Mouse (Mus musculus) ES-E14 (cell line): ENCODE measurements around the gene Wdr63. TPM values are rescaled to one million over a fixed set of nuclear protein-coding genes. Genes with fewer than 3 reads are reported as not detected.

Experiments
- DNase-seq: peaks from one replicate; pipeline ENCODE4 v3.0.0-alpha.2; 2013; ENCODE audit warnings: low read depth, low spot score
- H3K27ac ChIP-seq: 2 replicates; pipeline ENCODE4 v1.5.1; 2012; ENCODE audit warnings: low read depth, mild to moderate bottlenecking, low read length, moderate library complexity, mixed read lengths; ENCODE audit not compliant: poor library complexity, insufficient read depth, severe bottlenecking
- H3K36me3 ChIP-seq: 2 replicates; pipeline ENCODE4 v1.6.1; 2012; ENCODE audit warnings: mild to moderate bottlenecking, low read length, moderate library complexity, mixed read lengths; ENCODE audit not compliant: control insufficient read depth, poor library complexity, insufficient read depth, severe bottlenecking
- H3K4me1 ChIP-seq, 2 experiments: fragments of 150-350 bp in 1 of 2; sonication (generic) in 1 of 2; 2 replicates each; pipeline ENCODE4 v1.6.1; 2012; ENCODE audit warnings: low read length in 2 of 2, mild to moderate bottlenecking in 1 of 2, mixed read lengths in 1 of 2; ENCODE audit not compliant: control insufficient read depth in 2 of 2, insufficient read depth in 2 of 2, poor library complexity in 1 of 2
- H3K4me3 ChIP-seq, 2 experiments: fragments of 150-350 bp in 1 of 2; sonication (generic) in 1 of 2; 2 replicates each; pipeline ENCODE4 v1.5.1; 2012; ENCODE audit warnings: low read length in 2 of 2, low read depth in 1 of 2, mild to moderate bottlenecking in 1 of 2, mixed read lengths in 1 of 2; ENCODE audit not compliant: insufficient read depth in 1 of 2, poor library complexity in 1 of 2, severe bottlenecking in 1 of 2
- H3K9ac ChIP-seq: 2 replicates; pipeline ENCODE4 v1.6.1; 2012; ENCODE audit warnings: low read depth, mild to moderate bottlenecking, low read length, mixed read lengths; ENCODE audit not compliant: poor library complexity, insufficient read depth, severe bottlenecking
- H3K9me3 ChIP-seq: fragments of 150-350 bp; sonication (generic); 2 replicates; pipeline ENCODE4 v1.6.1; 2012; ENCODE audit warnings: low read depth, mild to moderate bottlenecking, low read length; ENCODE audit not compliant: control insufficient read depth, insufficient read depth
- CHD2 ChIP-seq: IDR thresholded peaks from 2 replicates; pipeline ENCODE4 v1.6.1; 2014; ENCODE audit warnings: mild to moderate bottlenecking, low read depth, low read length, inconsistent platforms
- HCFC1 ChIP-seq: IDR thresholded peaks from 2 replicates; pipeline ENCODE4 v1.6.1; 2012; ENCODE audit warnings: low read length, inconsistent platforms, borderline replicate concordance; ENCODE audit not compliant: insufficient read depth
- MAFK ChIP-seq: IDR thresholded peaks from 2 replicates; pipeline ENCODE4 v1.6.1; 2014; ENCODE audit warnings: mild to moderate bottlenecking, low read depth, low read length, inconsistent platforms; ENCODE audit not compliant: insufficient read depth
- ZC3H11A ChIP-seq: IDR thresholded peaks from 2 replicates; pipeline ENCODE4 v1.6.1; 2012; ENCODE audit warnings: low read depth, mild to moderate bottlenecking, inconsistent platforms, low read length, borderline replicate concordance
- ZNF384 ChIP-seq: IDR thresholded peaks from 2 replicates; pipeline ENCODE4 v1.6.1; 2012; ENCODE audit warnings: low read depth, low read length, inconsistent platforms
- in situ Hi-C, 2 experiments: fragments of 600-800 bp; cut with MboI; formaldehyde crosslinking; loops; one replicate each; pipeline ENCODE4 v1.15.1; 2025; ENCODE audit warnings: low sequenced_read_pairs in 2 of 2, inconsistent platforms in 1 of 2; ENCODE audit not compliant: unreplicated experiment in 2 of 2
- total RNA-seq: library from RNA; depleted of rRNA; stranded (reverse); fragments of 300-350 nt; gene quantifications from 2 replicates; pipeline ENCODE4 v1.2.3, GENCODE M21; 2012

The Wdr63 gene
- total RNA-seq, 1 experiment, result 0.67 TPM

DNA sequence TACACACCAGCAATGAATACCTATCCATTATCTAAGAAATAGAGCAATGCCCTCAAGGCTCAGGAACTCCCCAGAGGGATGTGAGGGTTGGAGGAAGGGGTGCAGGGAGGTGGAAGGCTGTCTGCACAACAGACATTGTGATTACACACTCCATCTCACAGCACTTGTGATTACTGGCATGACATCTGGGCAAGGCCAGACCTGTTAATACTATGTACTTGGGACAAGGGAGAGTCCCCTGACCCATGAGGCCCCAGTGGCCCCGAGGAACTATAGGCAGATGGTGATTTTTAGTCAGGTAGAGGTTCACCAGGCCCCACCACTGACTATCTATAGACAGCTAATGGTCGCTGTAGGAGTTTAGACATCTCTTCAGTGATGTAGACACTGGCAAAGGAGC is 54.1 kb downstream of the Wdr63 start:
- Histone ChIP-seq H3K9me3 (no peaks in the 10 kb centered on the region), H3K4me1 (no peaks in the 10 kb centered on the region), H3K36me3 (no peaks in the 10 kb centered on the region), H3K4me3 (no peak overlapping the region), H3K9ac (no peak overlapping the region), H3K27ac (no peak overlapping the region)
- in situ Hi-C loops, result loop anchor here in 1 of 2 experiments (5.0 to 10.0 kb wide), 2 partner anchors 109 to 123 kb away; no protein-coding TSS in a partner anchor
- TF ChIP-seq MAFK (no peak), CHD2 (no peak), ZC3H11A (no peak)
- no peak for DNase-seq

DNA sequence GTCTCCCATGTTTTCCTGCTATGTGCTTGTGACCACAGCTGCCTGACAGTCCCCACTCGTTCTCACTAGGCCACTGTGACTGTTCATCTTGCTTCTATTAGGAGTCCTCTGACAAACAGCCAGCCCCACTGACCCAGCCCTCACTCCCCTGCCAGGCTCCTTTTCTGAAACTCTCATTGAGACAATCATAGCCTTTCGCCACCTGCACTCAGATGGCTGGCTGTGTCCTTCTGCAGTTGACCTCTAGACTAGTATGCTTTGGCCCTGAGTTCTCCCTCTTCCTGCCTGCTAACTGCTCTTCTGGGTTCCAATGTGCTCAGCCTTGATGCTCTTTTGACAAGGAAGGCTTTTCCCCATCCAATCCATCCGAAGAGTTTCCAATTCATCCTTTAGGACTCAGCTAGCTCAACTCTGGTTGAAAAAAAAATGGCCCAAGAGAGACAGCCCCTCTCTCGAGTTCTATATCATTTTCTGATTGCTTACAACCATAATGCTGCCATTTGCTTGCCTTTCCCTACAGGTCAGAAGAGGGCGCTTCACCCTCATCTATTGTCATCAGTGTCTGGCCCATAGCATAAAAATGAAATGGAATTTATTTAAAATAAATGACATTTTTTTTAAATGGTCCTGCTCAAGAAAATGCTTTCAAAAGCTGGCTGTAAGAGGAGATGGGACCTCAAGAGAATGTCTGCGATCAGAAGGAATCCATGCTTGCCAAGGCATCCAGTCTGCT is 54.7 kb downstream of the Wdr63 start:
- TF ChIP-seq ZC3H11A, result no peak
- no peak for TF ChIP-seq MAFK
- TF ChIP-seq HCFC1, result no peak
- no peak for TF ChIP-seq ZNF384
- no peak for TF ChIP-seq CHD2
- in situ Hi-C loops, result loop anchor here in 1 of 2 experiments (5.0 to 10.0 kb wide), 2 partner anchors 108 to 124 kb away; no protein-coding TSS in a partner anchor

DNA sequence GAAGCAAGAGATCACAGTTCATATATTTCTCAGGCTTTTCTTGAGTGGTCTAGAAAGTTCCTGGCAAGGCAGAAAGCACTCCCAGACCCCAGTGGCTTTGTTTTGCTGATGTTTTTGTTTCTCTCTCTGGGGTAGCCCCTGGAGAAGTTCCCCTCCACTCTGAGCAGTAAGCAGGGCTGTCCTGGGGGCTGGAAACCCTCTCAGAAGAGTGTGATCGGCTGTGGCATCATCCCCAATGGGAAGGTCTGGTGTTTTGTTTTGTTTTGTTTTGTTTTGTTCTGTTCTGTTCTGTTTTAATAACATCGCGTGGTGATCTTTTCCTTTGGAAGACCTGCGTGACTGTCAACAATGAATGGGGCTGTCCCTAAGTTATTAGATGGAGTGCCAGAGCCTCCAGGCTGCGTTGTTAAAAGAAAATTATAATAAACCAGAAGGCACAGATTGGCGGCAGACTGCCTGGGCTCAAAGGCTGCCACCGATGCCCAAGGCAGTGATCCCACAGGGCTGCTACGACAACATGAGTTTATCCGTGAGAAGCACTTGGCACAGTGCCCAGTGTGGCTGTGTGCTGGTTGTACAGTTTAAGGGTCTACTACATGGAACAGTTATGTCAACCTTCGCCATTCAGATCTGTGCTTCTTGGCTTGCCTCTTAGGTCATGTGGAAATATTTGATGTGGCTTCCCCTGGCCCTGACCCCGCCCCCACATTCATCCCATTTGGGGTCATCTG is 56.5 kb downstream of the Wdr63 start:
- Histone ChIP-seq H3K4me1 (peaks cover 2 to 7% of the 10 kb centered on the region in 2 experiments; a peak in 2 of 4 replicates), H3K36me3 (no peaks in the 10 kb centered on the region), H3K27ac (no peak overlapping the region), H3K4me3 (no peak overlapping the region), H3K9me3 (no peaks in the 10 kb centered on the region), H3K9ac (no peak overlapping the region)
- in situ Hi-C loops, result loop anchor here in 1 of 2 experiments (5.0 to 10.0 kb wide), 2 partner anchors 107 to 126 kb away; no protein-coding TSS in a partner anchor
- no peak for DNase-seq
- TF ChIP-seq ZNF384, result no peak

More for the DNA sequence above, 54.7 kb downstream of the Wdr63 start:
- H3K36me3 ChIP-seq, result no peaks in the 10 kb centered on the region
- no peaks in the 10 kb centered on the region for H3K4me1 ChIP-seq
- H3K4me3 ChIP-seq, result no peak overlapping the region
- no peak overlapping the region for H3K9ac ChIP-seq
- DNase-seq, result no peak
- H3K27ac ChIP-seq, result no peak overlapping the region
- no peaks in the 10 kb centered on the region for H3K9me3 ChIP-seq

DNA sequence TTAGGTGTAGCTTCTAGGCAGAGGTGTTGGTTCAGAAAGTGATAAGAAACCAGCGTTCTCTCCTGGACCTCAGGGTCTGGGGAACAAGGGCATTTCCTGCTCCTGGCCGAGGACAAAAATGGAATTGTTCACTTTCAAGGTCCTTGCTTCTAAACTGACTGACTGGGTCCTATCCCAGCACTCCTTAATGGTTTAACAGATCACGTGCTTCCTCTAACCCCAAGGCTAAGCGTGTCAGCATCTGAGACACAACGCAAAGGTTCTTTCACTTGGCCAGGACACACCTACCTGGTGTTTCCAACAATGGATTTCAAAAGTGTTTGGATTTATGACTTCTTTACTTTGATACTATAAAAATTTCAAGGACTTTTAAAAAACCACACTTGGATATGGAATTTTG is 58.0 kb downstream of the Wdr63 start:
- Histone ChIP-seq H3K27ac (no peak overlapping the region), H3K9me3 (no peaks in the 10 kb centered on the region), H3K36me3 (no peaks in the 10 kb centered on the region), H3K9ac (no peak overlapping the region), H3K4me3 (no peak overlapping the region), H3K4me1 (peaks cover 2 to 9% of the 10 kb centered on the region in 2 experiments; a peak in 2 of 4 replicates)
- TF ChIP-seq CHD2 (no peak), ZC3H11A (no peak), MAFK (no peak)
- in situ Hi-C loops, result loop anchor here in 1 of 2 experiments (5.0 to 10.0 kb wide), 2 partner anchors 105 to 127 kb away; no protein-coding TSS in a partner anchor
- no peak for DNase-seq
